Mouse (Mus musculus) kidney, embryonic 14.5 days (tissue): ENCODE measurements at regions not wholly inside any gene's neighbourhood (a gene's known extent, or its start where the extent isn't known, plus 50 kb on each side); places are given as distances from the start of the nearest gene placed in this dataset.

Source experiments
- ATAC-seq: fragments of 200-750 bp; cut with Nextera tagmentation; 2 replicates; pipeline ENCODE4 v1.8.0; 2017; ENCODE audit warnings: moderate number of reproducible peaks, mild to moderate bottlenecking, moderate TSS enrichment, moderate library complexity; ENCODE audit not compliant: low FRiP score, low TSS enrichment
- H3K27ac ChIP-seq: fragments of 300-500 bp; sonication (generic); 2 replicates; pipeline ENCODE4 v1.5.1; 2014; ENCODE audit warnings: low read depth, mild to moderate bottlenecking, low read length, moderate library complexity, mixed read lengths
- H3K27me3 ChIP-seq: fragments of 300-500 bp; sonication (generic); 2 replicates; pipeline ENCODE4 v1.6.1; 2014; ENCODE audit warnings: mild to moderate bottlenecking, low read length; ENCODE audit not compliant: control insufficient read depth, insufficient read depth
- H3K36me3 ChIP-seq: fragments of 300-500 bp; sonication (generic); 2 replicates; pipeline ENCODE4 v1.6.1; 2014; ENCODE audit warnings: low read length, mixed read lengths; ENCODE audit not compliant: control insufficient read depth, insufficient read depth
- H3K4me1 ChIP-seq: fragments of 300-500 bp; sonication (generic); 2 replicates; pipeline ENCODE4 v1.6.1; 2014; ENCODE audit warnings: low read length, mixed read lengths; ENCODE audit not compliant: control insufficient read depth, insufficient read depth
- H3K4me2 ChIP-seq: fragments of 300-500 bp; sonication (generic); replicated peaks from 2 replicates; pipeline ENCODE4 v1.6.1; 2014; ENCODE audit warnings: low read depth, mild to moderate bottlenecking, low read length
- H3K4me3 ChIP-seq: fragments of 300-500 bp; sonication (generic); 2 replicates; pipeline ENCODE4 v1.5.1; 2014; ENCODE audit warnings: mild to moderate bottlenecking, low read length
- H3K9ac ChIP-seq: fragments of 300-500 bp; sonication (generic); 2 replicates; pipeline ENCODE4 v1.6.1; 2014; ENCODE audit warnings: low read depth, mild to moderate bottlenecking, low read length, moderate library complexity
- H3K9me3 ChIP-seq: fragments of 300-500 bp; sonication (generic); 2 replicates; pipeline ENCODE4 v1.6.1; 2016; ENCODE audit warnings: low read length; ENCODE audit not compliant: control insufficient read depth
- WGBS: fragments of 180-500 bp; shearing (Covaris S2); extraction: QIAGEN DNeasy Blood & Tissue Kit; methylation state at CpG from one replicate; pipeline ENCODE4 v1.1.7; 2014; 5-methylcytosine and 5-hydroxymethylcytosine counted together

GRCm38 (mm10) chr16:18724706-18725105 is 51.9 kb upstream of the Cldn5 start:
- ATAC-seq, result no peak
- Histone ChIP-seq H3K27ac (no peak overlapping the region), H3K4me1 (no peaks in the 10 kb centered on the region; the same call in 1 of the 2 replicates), H3K36me3 (no peaks in the 10 kb centered on the region), H3K9ac (no peak overlapping the region), H3K4me3 (no peak overlapping the region), H3K4me2 (no peak overlapping the region), H3K9me3 (no peaks in the 10 kb centered on the region), H3K27me3 (no peaks in the 10 kb centered on the region)
- WGBS, result 38% methylated on average over 6 of the region's 6 CpGs
